14 mouse cellular contexts compared by ENCODE assay signal in genomic region chr17:44967186-44967585, GRCm38 (mm10).
"Had no signal": no experiment of that assay in that cellular context is flagged by ENCODE, and none has a peak within 500 bp of the region (broad histone marks: within the 10 kb centered on the region; RNA-seq: fewer than 3 reads in every experiment).

No protein-coding gene starts in this region.

- DNase-seq: kidney, adult 18-20 months; kidney, postnatal 10 days; kidney, postnatal 4 days; lung, adult 2 months; lung, postnatal 36 days; midbrain, embryonic 14.5 days; thymus, postnatal 36 days had no signal

- H3K27ac ChIP-seq: intestine, embryonic 15.5 days; limb, embryonic 10.5 days; liver, embryonic 15.5 days; midbrain, embryonic 10.5 days; neural tube, embryonic 12.5 days; stomach, embryonic 15.5 days had no signal

- H3K4me3 ChIP-seq: intestine, embryonic 15.5 days; limb, embryonic 10.5 days; liver, embryonic 15.5 days; midbrain, embryonic 10.5 days; myocyte; neural tube, embryonic 12.5 days; stomach, embryonic 15.5 days had no signal
